23 mouse cellular contexts compared by ENCODE assay signal in the genomic region with DNA sequence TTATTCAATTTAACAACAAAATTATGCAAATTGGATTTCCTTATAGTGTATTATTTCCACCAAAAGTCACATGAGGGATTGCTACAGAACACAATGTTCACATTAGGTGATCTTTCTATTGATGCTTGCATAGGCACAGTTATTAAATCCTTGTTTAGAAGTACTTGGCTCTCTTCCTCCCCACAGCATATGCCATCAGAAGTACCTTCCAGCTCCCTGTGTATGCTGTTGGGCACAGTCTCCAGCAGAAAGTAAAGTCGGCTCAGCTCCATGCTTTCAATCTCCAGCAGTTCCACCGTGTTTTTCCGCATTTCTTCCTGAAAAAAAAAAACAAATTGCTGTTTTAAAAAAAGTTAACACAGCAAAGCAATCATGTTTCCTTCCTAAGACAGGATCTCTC. TPM values are rescaled to one million over a fixed set of nuclear protein-coding genes. Genes with fewer than 3 reads are reported as not detected.
DNase-seq lines count a peak whose midpoint lies in the region; TF ChIP-seq lines count a peak whose summit lies in the region.
"Had no signal": no experiment of that assay in that cellular context is flagged by ENCODE, and none has a peak within 500 bp of the region (broad histone marks: within the 10 kb centered on the region; RNA-seq: fewer than 3 reads in every experiment).

No protein-coding gene starts in this region.

- 4% methylated on average over 3 of the region's 3 CpGs for WGBS in cerebellum, adult 2 months

- no peak overlapping the region for H3K27ac ChIP-seq in cerebellum, adult 2 months (ENCODE audit: insufficient read depth, low read length)
- H3K27ac ChIP-seq: embryonic facial prominence, embryonic 10.5 days; forebrain, embryonic 13.5 days; heart, embryonic 10.5 days; hindbrain, embryonic 12.5 days had no signal

- peaks cover 2% of the 10 kb centered on the region; the same call in 1 of the 2 replicates for H3K4me1 ChIP-seq in cerebellum, adult 2 months (ENCODE audit: control insufficient read depth, insufficient read depth, low read length)
- H3K4me1 ChIP-seq: embryonic facial prominence, embryonic 10.5 days; forebrain, embryonic 13.5 days; heart, embryonic 10.5 days; hindbrain, embryonic 12.5 days had no signal

- no peak overlapping the region for H3K4me3 ChIP-seq in cerebellum, adult 2 months (replicated peaks; ENCODE audit: insufficient read depth, low read depth, low read length)
- H3K4me3 ChIP-seq: embryonic facial prominence, embryonic 10.5 days; forebrain, embryonic 13.5 days; heart, embryonic 10.5 days; hindbrain, embryonic 12.5 days had no signal

- TF ChIP-seq CTCF in brain, embryonic 14.5 days (IDR thresholded peaks at IDR 0.05; ENCODE audit: borderline replicate concordance, extremely low read depth, insufficient read depth, insufficient read length), result no peak
- TF ChIP-seq CTCF in cerebellum, adult 2 months (IDR thresholded peaks at IDR 0.05; ENCODE audit: borderline replicate concordance, insufficient read depth, low read depth, low read length), result no peak

- no peaks in the 10 kb centered on the region for H3K27me3 ChIP-seq in cerebellum, adult 2 months (ENCODE audit: control insufficient read depth, insufficient read depth, low read length)
- H3K27me3 ChIP-seq: forebrain, embryonic 13.5 days; hindbrain, embryonic 12.5 days had no signal

- peak; percentile 91 for DNase-seq in brain, adult 2 months (ENCODE audit: low read depth, low spot score)
- DNase-seq in brain, embryonic 14.5 days (ENCODE audit: low read depth), result peak; percentile 3
- peak; percentile 23 to 69 for DNase-seq in cerebellum, adult 2 months
- peak; percentile 20 to 38 for DNase-seq in cerebellum, postnatal 10 days
- DNase-seq in adrenal gland, adult 8-10 months, result no peak
- DNase-seq in lung, postnatal 36 days, result no peak
- no peak for DNase-seq in left cerebral cortex, adult 9 months (ENCODE audit: low spot score in 2 of 2)
- DNase-seq: adrenal gland, postnatal 14 days; forebrain, postnatal 0 days; gastrocnemius, postnatal 36 days; heart, adult 11 months; heart, postnatal 10 days; heart, postnatal 4 days; kidney, adult 8-10 months had no signal

- TF ChIP-seq POLR2A in brain, embryonic 14.5 days (IDR thresholded peaks at IDR 0.05; ENCODE audit: borderline replicate concordance, extremely low read depth, insufficient read depth, insufficient read length, poor library complexity, severe bottlenecking), result no peak
- TF ChIP-seq POLR2A in cerebellum, adult 2 months (IDR thresholded peaks at IDR 0.05; ENCODE audit: borderline replicate concordance, insufficient read depth, low read length), result no peak

RNA-seq across cellular contexts. Expression of a gene that starts 6.5 kb away (rescaled TPM):
- polyA plus RNA-seq in brain, embryonic 14.5 days (2012; rRNA removed), result 0.03 TPM in 1 of 2 replicates, not detected in the other
- not detected in 2 replicates for polyA plus RNA-seq in cerebellum, adult 2 months (2012; rRNA removed)
- total RNA-seq in adrenal gland, adult 8-10 months (2022), result not detected
- total RNA-seq: adrenal gland, postnatal 14 days; forebrain, postnatal 0 days; gastrocnemius, adult 8-10 months; gastrocnemius, postnatal 36 days; heart, postnatal 10 days; heart, postnatal 4 days had no signal
- polyA plus RNA-seq: embryonic facial prominence, embryonic 10.5 days; embryonic facial prominence, embryonic 14.5 days; forebrain, embryonic 13.5 days; forebrain, postnatal 0 days; heart, embryonic 10.5 days; heart, embryonic 14.5 days; hindbrain, embryonic 12.5 days; hindbrain, embryonic 16.5 days; intestine, postnatal 0 days had no signal

Comparison
In these comparisons a context has a peak if more than half of its experiments do, and no peak if none do; other contexts are left out.
1. DNase-seq: peak in brain, adult 2 months (single experiment), brain, embryonic 14.5 days (single experiment), cerebellum, adult 2 months (2 of 2) and cerebellum, postnatal 10 days (2 of 2); none in adrenal gland, adult 8-10 months (single experiment), lung, postnatal 36 days (single experiment) and left cerebral cortex, adult 9 months (0 of 2).